Mouse (Mus musculus) ES-CJ7 (cell line): ENCODE data around the gene Ociad1.

Experiments
- DNase-seq: peaks from one replicate; pipeline ENCODE4 v3.0.0; 2011; ENCODE audit warnings: low read depth, low spot score

Gene Ociad1

DNA sequence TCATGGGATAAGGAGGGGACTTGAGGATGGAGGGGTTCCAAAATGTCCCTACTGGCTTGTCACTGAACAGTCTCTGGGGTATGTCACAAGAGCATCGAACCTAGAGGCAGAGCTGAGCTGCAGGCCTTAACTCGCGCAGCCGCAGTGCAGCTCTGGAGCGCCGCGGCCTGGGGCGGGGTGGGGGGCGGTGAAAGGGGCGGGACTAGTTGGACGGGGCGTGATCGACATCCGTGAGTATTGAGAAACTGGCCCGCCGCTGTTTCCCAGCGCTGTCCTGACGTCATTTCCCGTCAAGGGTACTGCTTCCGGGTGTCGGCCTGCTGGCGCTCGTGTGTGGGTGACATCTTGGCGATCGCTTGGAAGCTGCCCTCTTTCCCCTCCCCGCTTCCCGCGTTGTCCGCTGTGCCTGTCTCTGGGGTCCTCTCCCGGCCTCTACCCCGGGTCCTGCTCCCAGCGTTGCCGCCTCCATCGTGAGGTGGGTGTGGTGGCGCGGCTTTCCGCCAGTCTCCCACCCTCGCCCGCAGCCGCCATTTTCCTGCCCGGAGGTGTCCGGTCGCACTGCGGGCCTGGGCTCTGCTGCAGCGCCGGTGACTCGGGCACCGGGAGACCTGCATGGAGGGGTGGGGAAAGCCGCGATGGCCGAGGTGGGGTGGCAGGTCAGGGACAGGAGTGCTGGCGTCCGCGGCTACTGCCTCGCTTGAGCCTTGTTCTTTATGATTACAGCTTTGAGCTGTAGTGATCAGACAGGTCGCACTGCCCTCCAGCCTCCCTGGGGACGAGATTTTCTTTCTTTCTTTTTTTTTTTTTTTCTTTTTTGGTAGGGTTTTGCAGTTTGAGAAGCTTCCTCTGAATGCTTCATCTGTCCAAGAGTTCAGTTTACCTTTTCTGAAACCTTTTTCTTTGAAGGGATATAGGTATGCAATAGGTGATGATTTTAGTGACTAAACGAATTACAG lies at the start of gene Ociad1:
Ociad1 (plus strand) TSS at position 283 of the 956 bp plus-strand sequence.
- DNase-seq, result peak; percentile 98

DNA sequence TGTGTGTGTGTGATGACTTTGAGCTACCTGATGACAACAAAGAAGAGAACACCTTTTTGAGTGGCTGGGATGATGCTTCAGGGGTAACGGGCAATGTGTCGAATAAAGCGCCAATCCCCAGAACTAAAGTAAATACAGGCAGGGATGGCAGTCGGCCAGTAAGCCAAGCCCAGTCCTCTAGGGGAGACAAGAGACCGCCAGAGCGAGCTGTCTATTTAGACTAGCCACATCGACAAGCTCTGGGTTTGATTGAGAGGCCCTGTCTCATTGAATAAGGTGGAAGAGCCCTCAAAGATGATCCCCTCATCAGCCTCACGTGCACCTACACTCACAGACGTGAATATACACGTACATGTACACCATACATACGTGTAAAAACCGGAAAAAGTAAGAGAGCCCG lies 48.2 kb upstream of the Ociad1 start:
- DNase-seq, result no peak

DNA sequence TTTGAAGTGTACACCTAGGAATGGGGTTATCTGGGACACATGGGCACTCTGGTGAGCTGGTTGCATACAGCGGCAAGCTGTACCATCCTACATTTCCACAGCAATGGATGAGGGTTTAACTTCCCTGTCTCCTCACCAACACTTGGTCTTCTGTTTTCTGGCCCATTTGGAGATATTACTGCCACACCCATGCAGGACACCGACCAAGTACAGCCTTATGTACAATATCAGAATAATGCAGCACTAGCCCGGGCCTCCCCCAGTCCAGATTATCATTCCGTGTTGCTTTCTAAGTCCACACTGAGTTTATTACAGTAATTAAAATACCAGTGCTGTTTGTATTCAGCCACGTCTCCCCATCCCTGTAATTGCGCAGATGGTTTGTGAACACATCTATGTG lies 46.2 kb upstream of the Ociad1 start:
- no peak for DNase-seq

DNA sequence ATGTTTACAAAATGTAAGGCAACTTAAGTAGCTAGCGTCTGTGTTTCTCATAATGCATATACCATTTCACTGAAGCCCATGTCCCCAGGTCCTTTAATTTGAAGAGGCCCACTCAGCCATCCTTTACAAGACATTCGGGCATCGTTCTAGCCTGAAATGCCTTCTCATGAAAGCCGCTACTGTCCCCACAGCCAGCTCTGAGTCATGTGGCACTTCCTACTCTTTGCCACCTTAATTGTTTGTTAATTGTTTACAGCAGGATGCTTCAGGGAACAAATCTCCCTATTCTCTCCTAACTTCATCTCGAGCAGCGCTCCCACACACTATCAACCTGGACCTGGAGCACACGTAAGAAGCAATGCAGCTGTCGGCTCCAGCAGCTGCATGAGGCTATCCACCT lies 44.4 kb upstream of the Ociad1 start:
- no peak for DNase-seq

DNA sequence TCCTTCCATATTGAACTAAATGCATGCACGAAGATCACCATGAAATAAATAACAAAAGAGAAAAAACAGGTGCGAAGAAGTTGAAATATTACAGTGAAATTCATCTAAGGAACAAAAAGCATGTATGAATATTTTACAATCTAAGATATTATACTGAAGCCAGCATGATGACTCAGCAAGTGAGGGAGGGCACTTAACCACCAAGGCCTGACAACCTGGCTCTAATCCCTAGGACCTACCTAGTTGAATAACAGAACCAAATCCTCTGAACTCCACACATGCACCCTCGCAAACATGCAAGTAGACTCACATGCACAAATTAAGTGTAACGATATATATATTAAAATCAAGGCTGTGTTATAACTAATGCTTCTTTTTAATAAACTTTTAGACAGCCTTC lies 43.2 kb upstream of the Ociad1 start:
- DNase-seq, result no peak

DNA sequence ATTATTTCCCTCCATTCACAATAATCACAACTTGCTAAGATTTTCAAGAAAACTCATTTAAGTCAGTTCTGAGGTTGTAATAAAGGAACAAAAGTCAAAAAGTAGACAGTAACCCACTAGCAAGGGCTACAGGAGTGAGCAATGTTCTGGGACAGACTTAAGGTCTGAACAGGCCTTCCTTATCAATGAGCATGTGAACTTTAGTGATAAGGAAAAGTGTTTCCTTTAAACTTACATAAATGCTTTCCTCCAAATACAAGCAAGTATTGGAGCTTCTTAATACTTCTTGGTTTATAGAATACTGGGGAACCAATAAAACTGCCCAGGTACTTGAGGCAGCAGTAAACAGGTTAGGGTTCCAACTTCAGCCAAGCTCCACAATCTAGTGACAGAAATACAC lies 39.8 kb upstream of the Ociad1 start:
- DNase-seq, result no peak

DNA sequence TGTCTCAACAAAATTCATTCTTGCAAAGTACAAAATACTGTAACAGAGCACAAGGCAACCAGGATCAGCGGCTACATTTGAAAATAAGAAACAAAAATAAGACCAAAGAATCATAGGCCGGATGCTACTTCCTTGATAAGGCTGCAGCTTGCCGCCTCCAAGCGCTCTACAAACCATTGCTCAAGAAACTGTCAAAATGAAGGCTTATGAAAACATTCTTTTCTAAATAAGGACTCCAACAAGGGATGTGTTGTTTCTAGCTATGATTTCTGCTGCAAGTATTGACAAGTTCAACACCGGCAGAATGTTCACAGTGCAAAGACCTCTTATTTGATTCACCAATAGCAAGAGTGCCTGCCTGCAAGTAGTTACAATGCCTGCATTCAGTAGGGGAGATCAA lies 37.9 kb upstream of the Ociad1 start:
- DNase-seq, result no peak

DNA sequence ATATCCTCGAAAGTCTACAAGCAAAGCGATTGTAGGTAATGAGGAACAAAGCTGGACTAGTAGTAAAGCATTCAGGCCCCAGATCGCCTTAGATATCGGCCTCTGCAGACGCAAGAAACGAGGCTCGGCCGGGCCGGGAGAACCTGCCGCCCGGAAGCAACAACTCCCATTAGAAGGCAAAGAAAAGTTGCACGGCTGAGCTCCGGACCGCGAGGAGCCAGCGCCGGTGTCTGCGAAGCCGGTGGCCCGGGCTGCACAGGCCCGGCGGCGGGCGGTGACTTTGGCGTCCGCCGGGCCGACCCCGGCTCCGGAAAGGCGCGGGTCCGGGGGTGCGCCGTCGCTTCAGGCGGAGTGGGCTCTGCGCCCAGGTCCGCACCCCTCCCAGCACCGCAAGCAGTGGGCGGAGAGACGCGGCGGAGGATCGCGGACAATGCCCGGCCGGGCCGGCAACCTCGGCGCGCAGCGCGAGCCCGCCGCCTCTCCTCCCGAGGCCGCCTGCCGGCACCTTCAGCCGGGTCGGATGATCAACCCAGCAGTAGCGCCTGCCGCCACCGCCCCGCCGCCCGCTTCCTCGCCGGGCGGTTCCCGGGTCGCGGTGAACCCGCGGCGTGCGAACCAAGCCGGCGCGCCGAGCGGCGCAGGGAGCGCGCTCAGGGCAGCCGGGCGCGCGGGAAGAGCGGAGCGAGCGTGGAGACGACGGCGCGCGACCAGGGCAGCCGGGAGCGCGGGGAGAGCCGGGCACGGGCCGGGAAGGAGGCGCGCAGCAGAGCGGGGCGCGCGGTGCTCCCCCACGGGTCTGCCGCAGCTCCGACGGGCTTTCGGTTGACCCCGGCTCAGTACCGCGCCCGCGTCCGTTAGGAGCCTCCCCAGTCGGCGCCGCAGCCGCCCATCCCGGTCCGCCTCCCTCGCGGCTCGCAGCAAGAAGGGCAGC lies 37.0 kb upstream of the Ociad1 start:
- no peak for DNase-seq

DNA sequence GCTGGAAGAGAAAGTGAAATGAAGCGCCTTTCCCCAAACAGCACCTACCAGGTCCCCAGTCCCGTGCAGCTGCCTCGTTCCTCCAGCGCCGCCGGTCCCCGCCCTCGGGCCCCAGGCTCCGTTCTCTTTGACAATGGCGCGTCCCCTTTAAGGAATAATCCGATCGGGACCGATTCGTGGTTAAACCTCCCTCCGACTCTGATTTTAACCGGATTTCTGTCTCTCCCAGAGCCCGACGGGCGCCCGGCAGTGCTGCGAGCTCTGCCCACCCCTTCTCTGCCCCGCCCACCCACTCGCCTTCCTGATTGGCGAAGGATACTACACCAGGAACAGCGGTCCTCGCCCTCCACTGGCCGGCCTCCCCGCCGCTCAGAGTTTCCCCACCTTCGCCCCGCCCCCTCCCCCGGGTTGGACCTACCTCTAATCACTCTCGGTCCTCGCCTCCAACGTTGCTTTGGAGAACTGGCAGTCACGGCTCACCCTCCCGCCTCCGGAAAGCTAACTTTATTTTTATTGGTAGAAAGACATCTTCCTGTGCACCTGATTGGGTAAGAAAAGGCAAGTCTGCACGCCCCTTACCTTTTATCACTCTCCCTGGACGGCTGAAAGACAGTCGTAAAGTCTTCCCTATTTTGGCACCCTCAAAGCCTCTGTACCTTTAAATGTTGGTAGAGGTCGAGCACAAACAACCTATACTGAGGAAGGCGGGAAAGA lies 36.1 kb upstream of the Ociad1 start, which contains the start of gene Fryl:
Fryl (minus strand) TSS at position 268 of the 714 bp plus-strand sequence.
- peak; percentile 98 for DNase-seq

DNA sequence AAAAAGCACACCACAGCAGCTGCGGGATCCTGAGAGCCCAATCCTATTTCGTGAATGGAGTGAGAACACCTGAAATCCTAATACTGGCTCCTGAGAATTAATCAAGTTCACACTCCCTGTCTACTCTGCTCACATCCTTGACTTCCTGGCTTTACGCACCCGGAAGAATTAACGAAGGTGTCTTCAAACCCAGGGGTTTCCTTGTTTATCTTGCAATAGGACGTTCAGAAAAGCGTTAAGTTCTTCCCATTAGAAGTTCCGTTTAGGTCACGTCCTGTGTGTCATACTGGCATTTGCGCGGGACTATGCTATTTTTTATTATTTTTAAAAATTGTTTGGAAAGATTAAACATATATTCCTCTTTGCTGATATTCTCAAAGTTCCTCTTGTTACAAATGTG lies 35.5 kb upstream of the Ociad1 start:
- DNase-seq, result no peak

DNA sequence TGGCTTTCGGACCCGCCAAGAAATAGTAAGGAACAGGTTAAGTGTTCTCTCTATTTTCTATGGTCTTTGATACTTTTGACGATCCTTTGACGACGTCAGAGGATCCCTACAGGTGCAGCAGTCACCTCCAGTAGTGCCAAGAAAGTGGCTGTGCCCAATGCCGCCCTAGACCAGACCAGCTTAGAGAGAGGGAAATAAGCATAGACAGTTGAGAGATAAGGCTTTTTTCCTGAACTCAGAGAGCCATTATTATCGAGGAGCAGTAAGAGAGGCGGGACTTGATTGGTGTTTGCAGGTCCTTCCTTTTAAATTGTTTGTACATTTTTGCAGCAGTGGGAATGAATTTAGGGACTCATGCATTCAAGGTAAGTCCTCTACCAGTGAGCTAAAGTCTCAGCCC lies 34.9 kb upstream of the Ociad1 start:
- DNase-seq, result no peak

DNA sequence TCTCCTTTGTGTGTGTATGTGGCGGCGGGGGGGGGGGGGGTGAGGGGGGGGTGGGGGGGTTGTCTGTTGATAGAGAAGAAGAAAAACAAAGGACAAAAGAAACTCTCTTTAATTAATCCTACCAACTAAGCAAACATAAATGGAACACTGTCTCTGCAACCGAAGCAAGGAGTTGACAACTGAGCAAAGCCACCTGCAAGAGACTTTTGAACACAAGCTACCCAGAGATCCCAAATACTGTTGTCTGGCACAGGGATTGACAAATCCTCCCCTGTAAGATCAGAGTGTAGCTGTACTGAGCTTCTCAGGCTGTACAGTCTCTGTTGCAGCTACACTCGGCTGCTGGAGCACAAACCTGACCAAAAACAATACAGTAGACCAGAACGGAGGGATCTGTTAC lies 28.5 kb upstream of the Ociad1 start:
- no peak for DNase-seq

DNA sequence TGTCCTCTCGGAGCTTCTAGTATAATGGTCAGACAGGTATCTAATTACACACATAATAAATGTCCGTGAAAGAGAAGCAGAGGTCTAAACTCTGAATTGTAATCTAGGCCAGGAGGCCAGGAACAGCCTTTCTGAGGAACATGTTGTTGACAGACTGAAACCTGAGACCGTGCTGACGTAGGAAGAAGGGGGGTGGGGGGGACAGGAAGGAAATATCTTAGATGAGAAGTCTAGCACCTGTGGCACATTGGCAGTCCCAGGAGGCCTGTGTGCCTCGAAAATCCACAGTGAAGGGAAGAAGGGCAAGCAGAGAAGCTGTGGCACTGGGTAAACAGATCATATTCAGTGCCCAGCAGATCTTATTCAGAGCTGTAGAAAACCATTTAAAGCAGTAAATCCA lies 27.1 kb upstream of the Ociad1 start:
- DNase-seq, result no peak

DNA sequence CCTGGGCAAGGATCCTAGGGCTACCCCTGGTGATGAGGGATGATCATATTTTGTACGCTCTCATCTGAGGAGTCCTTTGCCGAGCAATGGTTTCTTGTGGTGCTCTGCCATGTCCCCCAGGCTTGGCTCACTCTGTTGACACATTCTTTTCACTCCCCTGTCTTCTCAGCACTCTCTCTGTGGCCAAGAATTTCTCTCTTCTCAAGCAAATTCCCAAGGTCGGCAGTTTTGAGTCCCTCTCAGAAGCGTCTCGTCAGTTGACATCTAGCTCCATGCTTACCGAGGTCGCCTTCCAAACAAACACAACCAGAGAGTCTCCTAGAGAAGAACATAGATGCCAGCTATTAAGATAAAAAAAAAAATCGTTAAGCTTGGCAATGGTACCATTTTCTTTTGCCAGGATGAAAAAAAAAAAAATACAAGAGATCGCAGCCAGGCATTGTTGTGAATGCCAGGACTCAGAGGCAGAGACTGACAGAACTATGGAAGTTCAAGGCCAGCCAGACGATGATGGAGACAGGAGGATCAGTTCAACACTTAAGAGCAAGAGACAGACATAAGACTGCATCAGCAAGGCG lies 23.9 kb upstream of the Ociad1 start:
- DNase-seq, result no peak

DNA sequence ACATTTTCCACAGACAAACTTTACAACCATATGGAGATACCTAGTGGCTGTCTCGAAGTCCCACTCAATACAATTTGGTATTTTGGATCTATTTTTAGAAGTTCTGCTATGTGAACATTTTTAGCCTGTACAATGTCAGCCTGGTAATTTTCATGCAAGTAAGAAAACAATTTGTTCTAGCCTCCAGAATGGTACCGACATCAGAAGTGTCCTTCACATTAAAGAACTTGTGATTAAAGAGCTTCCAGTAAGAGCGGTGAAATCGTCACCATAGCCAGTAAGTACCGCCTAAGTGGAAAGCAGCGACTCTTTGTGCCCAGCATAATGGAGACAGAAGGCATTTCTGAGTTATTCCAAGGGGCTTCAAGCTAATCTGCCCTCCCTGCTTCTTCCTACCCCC lies 22.0 kb upstream of the Ociad1 start:
- no peak for DNase-seq

DNA sequence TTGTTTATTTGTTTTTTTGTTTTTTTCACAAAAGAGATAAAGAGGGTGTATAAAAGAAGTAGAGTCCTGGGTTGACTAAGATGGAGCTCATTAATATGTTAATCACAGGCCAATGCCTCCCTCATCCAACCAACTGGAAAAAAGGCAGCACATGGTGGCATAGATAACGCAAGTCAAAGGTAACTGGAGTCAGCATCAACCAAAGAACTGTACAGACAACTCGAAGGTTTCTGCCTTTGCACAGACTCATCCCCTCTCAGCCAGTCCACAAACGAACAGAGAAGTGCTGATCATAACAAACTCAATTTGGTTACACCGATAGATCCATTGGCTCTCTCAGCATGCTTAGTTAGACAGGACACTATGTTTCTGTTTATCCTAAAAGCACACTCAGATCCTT lies 19.4 kb upstream of the Ociad1 start:
- no peak for DNase-seq

DNA sequence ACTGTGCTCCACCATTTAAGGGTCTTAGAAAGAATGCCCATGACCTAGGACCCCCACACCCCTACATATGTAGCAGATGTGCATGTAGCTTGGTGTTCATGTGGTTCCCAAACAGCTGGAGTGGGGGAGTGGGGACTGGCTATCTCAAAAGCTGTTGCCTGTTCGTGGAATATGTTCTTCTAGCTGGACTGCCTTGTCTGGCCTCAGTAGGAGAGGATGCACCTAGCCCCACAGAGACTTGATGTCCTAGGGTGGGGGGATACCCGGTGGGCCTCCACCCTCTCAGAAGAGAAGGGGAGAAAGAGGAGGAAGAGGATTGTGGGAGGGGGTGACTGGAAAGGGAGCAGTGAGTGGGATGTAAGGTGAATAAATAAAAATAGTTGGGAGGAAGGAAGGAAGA lies 17.6 kb upstream of the Ociad1 start:
- DNase-seq, result no peak

DNA sequence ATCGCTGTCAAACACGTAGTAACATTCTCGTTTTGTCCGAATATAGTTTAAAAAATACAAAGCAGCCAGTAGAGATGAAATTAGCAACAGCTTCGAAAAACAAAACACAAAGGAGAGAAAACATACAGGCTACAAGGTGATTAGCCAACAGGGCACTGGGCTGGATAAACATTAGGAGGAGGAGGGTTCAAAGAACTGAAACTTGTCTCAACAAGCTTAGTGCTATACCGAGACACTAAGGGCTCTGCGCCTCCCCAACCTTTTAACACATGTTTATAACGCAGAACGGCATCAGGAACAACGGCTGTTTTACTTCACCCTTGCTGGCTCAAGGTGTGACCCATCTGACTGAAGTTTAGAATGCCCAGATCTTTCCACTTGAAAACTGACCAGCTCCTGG lies 13.4 kb upstream of the Ociad1 start:
- no peak for DNase-seq

DNA sequence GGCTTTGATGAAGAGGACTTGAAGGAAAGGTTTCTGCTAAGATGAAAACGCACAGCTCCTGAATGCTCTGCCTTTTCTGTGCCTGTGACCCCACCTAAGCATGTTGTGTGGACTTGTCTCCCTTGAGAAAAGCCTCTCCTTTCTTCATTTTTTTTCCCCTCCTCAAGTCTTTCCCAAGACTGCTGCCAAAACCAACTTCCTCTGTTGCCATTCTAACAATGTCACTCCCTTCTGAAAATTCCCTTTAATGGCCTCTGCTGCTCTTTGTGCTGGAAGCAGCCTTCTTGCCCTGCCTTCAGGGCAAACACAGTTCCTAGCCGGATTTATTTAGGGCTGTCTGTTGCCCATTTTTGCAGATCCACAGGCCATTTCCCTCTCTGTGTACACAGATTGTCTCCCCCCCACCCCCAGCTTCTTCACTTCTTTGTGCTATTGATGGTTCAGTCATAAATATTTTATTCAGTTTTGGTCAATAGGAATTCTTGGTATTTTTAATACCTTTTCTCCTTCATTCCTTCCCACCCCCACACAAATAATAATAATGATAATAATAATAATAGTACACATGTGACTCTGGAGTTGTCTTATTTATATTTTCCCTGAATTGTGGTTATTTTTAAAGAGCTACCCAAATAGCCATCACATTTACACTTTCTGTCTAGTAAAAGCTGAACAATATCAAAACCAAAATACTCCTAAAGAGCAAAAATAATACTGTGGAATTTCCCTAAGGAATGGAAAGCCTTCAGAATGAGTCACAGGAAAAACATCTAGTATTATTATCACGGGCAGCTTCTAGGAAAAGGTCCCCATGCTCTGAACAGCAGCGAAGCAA lies 12.6 kb upstream of the Ociad1 start:
- no peak for DNase-seq

DNA sequence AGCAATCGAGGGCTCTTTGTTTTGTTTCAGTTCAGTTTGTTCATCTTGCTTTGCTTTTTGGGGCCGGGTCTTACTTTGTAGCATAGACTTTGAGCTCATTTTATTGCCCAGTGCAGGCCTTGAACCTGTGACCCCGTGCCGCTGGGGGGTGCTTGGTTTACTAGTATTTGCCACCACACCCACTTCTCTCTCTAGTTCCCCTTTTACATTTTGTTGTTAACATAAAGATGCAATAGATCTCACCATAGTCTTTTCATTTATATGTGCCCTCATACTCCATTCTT lies 12.1 kb upstream of the Ociad1 start:
- no peak for DNase-seq

DNA sequence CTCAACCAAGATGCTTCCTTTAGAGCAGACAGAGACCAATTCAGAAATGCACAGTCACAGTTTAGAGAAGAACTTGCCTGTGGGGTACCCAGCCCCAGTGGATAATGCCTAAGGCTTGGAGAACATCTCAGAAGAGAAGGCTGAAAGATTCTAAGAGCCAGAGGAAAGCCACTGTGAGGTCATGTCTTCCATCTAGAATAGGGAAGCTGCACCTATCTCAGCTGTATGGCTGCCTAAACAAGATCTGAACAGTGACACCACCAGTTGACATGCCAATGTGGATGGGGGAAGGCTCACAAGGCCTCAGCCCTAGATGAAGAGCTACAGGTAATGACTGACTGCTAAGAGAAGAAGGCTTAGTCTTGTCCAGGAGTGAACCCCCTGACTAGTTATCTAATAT lies 8.5 kb upstream of the Ociad1 start:
- no peak for DNase-seq
